Mouse (Mus musculus) heart, embryonic 16.5 days (tissue): ENCODE data around the gene Olfr1451. TPM values are rescaled to one million over a fixed set of nuclear protein-coding genes. Genes with fewer than 3 reads are reported as not detected.
"Not testable (repeated sequence)": the region's sequence is repeated elsewhere in the genome, so short reads cannot be mapped to it uniquely, and the experiment has no call there.

Source experiments
- ATAC-seq: fragments of 200-750 bp; cut with Nextera tagmentation; replicated peaks from 2 replicates; pipeline ENCODE4 v1.8.0; 2017; ENCODE audit warnings: moderate number of reproducible peaks; ENCODE audit not compliant: insufficient read depth, low FRiP score; ENCODE audit errors: extremely low read depth
- H3K27ac ChIP-seq: fragments of 300-500 bp; sonication (generic); 2 replicates; pipeline ENCODE4 v1.5.1; 2014; ENCODE audit warnings: mild to moderate bottlenecking, low read length, control low read depth, moderate library complexity
- H3K27me3 ChIP-seq: fragments of 300-500 bp; sonication (generic); 2 replicates; pipeline ENCODE4 v1.6.1; 2014; ENCODE audit warnings: low read length, mixed read lengths; ENCODE audit not compliant: control insufficient read depth, insufficient read depth
- H3K36me3 ChIP-seq: fragments of 300-500 bp; sonication (generic); 2 replicates; pipeline ENCODE4 v1.6.1; 2014; ENCODE audit not compliant: control insufficient read depth, insufficient read depth
- H3K4me1 ChIP-seq: fragments of 300-500 bp; sonication (generic); 2 replicates; pipeline ENCODE4 v1.6.1; 2014; ENCODE audit warnings: low read length, mixed read lengths; ENCODE audit not compliant: control insufficient read depth, insufficient read depth
- H3K4me2 ChIP-seq: fragments of 300-500 bp; sonication (generic); 2 replicates; pipeline ENCODE4 v1.6.1; 2014; ENCODE audit warnings: low read depth, mild to moderate bottlenecking, control low read depth, low read length
- H3K4me3 ChIP-seq: fragments of 300-500 bp; sonication (generic); 2 replicates; pipeline ENCODE4 v1.5.1; 2014; ENCODE audit warnings: mild to moderate bottlenecking, control low read depth, low read length
- H3K9ac ChIP-seq: fragments of 300-500 bp; sonication (generic); 2 replicates; pipeline ENCODE4 v1.6.1; 2014; ENCODE audit warnings: low read length, control low read depth
- H3K9me3 ChIP-seq: fragments of 300-500 bp; sonication (generic); replicated peaks from 2 replicates; pipeline ENCODE4 v1.6.1; 2016; ENCODE audit warnings: low read length; ENCODE audit not compliant: control insufficient read depth
- WGBS: fragments of 180-500 bp; shearing (Covaris S2); extraction: QIAGEN DNeasy Blood & Tissue Kit; methylation state at CpG from one replicate; pipeline ENCODE4 v1.1.7; 2014; 5-methylcytosine and 5-hydroxymethylcytosine counted together
- polyA plus RNA-seq: library from polyadenylated mRNA; unstranded; fragments of >200 nt; fragmentation: Nextera tagmentation; extraction: Ambion mirVana; gene quantifications from 2 replicates; pipeline ENCODE4 v1.2.1, GENCODE M21; 2015

Olfr1451 gene
- not detected in 2 replicates for polyA plus RNA-seq

GRCm38 (mm10) chr19:12994714-12995113 is at the start of gene Olfr1451:
Gene Olfr1451, plus strand, starts transcription at chr19:12995014.
- H3K4me2 ChIP-seq: no peak within 1 kb of the TSS
- no peak within 1 kb of the TSS for H3K4me3 ChIP-seq
- H3K27me3 ChIP-seq: no peaks in the 10 kb centered on the region
- no peaks in the 10 kb centered on the region for H3K9me3 ChIP-seq
- no peaks in the 10 kb centered on the region for H3K4me1 ChIP-seq
- H3K27ac ChIP-seq: no peak within 1 kb of the TSS
- WGBS: 63% methylated on average over 2 of the region's 2 CpGs
- no peaks in the 10 kb centered on the region for H3K36me3 ChIP-seq
- no peak within 1 kb of the TSS for H3K9ac ChIP-seq
- no peak for ATAC-seq

GRCm38 (mm10) chr19:12949958-12950357 is 44.9 kb upstream of the Olfr1451 start, which contains the start of gene Olfr1450:
Gene Olfr1450, plus strand, starts transcription at chr19:12950258.
- Histone ChIP-seq H3K27me3 (no peaks in the 10 kb centered on the region), H3K4me2 (no peak within 1 kb of the TSS), H3K4me3 (no peak within 1 kb of the TSS), H3K36me3 (no peaks in the 10 kb centered on the region), H3K9me3 (peaks cover 2% of the 10 kb centered on the region; the same call in 1 of the 2 replicates), H3K9ac (no peak within 1 kb of the TSS), H3K4me1 (no peaks in the 10 kb centered on the region), H3K27ac (no peak within 1 kb of the TSS)
- WGBS: 80% methylated on average over 1 of the region's 1 CpGs
- ATAC-seq: no peak

GRCm38 (mm10) chr19:12970082-12970481 is 24.7 kb upstream of the Olfr1451 start:
- H3K27ac ChIP-seq, H3K4me3 ChIP-seq, H3K27me3 ChIP-seq, H3K9me3 ChIP-seq, H3K36me3 ChIP-seq, H3K4me2 ChIP-seq, H3K9ac ChIP-seq, H3K4me1 ChIP-seq, ATAC-seq: not testable (repeated sequence)
- 73% methylated on average over 5 of the region's 5 CpGs for WGBS

- H3K27me3 ChIP-seq, ATAC-seq, H3K9ac ChIP-seq, H3K9me3 ChIP-seq, H3K4me1 ChIP-seq, H3K36me3 ChIP-seq, H3K27ac ChIP-seq, H3K4me2 ChIP-seq, H3K4me3 ChIP-seq: not testable (repeated sequence)
- WGBS: 87% methylated on average over 4 of the region's 4 CpGs
These were observed 2.5 kb upstream of the Olfr1451 start for GRCm38 (mm10) chr19:12992316-12992715.

- ATAC-seq: no peak
- H3K9ac ChIP-seq: no peak within 1 kb of the TSS
- no peaks in the 10 kb centered on the region for H3K4me1 ChIP-seq
- H3K27ac ChIP-seq: no peak within 1 kb of the TSS
- no peak within 1 kb of the TSS for H3K4me2 ChIP-seq
- H3K36me3 ChIP-seq: no peaks in the 10 kb centered on the region
- H3K4me3 ChIP-seq: no peak within 1 kb of the TSS
- H3K9me3 ChIP-seq: peaks cover 4% of the 10 kb centered on the region; the same call in 1 of the 2 replicates
- 30% methylated on average over 1 of the region's 1 CpGs for WGBS
- no peaks in the 10 kb centered on the region for H3K27me3 ChIP-seq
These were observed 33.4 kb downstream of the Olfr1451 start, which contains the start of gene Olfr1453 for GRCm38 (mm10) chr19:13028227-13028626. Gene Olfr1453, minus strand, starts transcription at chr19:13028327.

Other genes with a start within 250 kb of the Olfr1451 start
- 1.0 TPM in 2 replicates for gene Cntf, start 229.4 kb upstream of the Olfr1451 start, polyA plus RNA-seq
- gene Zfp91, start 198.9 kb upstream of the Olfr1451 start, polyA plus RNA-seq: 9.9 and 10.5 TPM in 2 replicates
- gene Lpxn, start 198.8 kb upstream of the Olfr1451 start, polyA plus RNA-seq: 2.5 and 4.9 TPM in 2 replicates
- not detected in 2 replicates for gene Gm5244, start 148.3 kb upstream of the Olfr1451 start, polyA plus RNA-seq
- not detected in 2 replicates for gene Olfr1444, start 137.7 kb upstream of the Olfr1451 start, polyA plus RNA-seq
- not detected in 2 replicates for gene Olfr1445, start 111.2 kb upstream of the Olfr1451 start, polyA plus RNA-seq
- gene Olfr1446, start 101.5 kb upstream of the Olfr1451 start, polyA plus RNA-seq: not detected in 2 replicates
- not detected in 2 replicates for gene Olfr1447, start 91.3 kb upstream of the Olfr1451 start, polyA plus RNA-seq
- gene Olfr1448, start 70.6 kb upstream of the Olfr1451 start, polyA plus RNA-seq: not detected in 2 replicates
- gene Olfr1449, start 64.2 kb upstream of the Olfr1451 start, polyA plus RNA-seq: not detected in 2 replicates
- not detected in 2 replicates for gene Olfr1450, start 44.8 kb upstream of the Olfr1451 start, polyA plus RNA-seq
- gene Olfr1453, start 33.3 kb downstream of the Olfr1451 start, polyA plus RNA-seq: not detected in 2 replicates
- not detected in 2 replicates for gene Olfr1454, start 65.6 kb downstream of the Olfr1451 start, polyA plus RNA-seq
- gene Olfr1457, start 102.9 kb downstream of the Olfr1451 start, polyA plus RNA-seq: not detected in 2 replicates
- not detected in 2 replicates for gene Olfr1458, start 111.8 kb downstream of the Olfr1451 start, polyA plus RNA-seq
- not detected in 2 replicates for gene Olfr1459, start 154.5 kb downstream of the Olfr1451 start, polyA plus RNA-seq
- gene Olfr1461, start 168.0 kb downstream of the Olfr1451 start, polyA plus RNA-seq: not detected in 2 replicates
- gene Olfr1462, start 190.7 kb downstream of the Olfr1451 start, polyA plus RNA-seq: not detected in 2 replicates
- not detected in 2 replicates for gene Olfr1463, start 236.3 kb downstream of the Olfr1451 start, polyA plus RNA-seq